ENCODE assay signal across 9 mouse cellular contexts in genomic region chr17:88553001-88553449, GRCm38 (mm10). TPM values are rescaled to one million over a fixed set of nuclear protein-coding genes. Genes with fewer than 3 reads are reported as not detected.
DNase-seq lines count a peak whose midpoint lies in the region; ATAC-seq lines count a peak whose summit lies in the region.
"Had no signal": no experiment of that assay in that cellular context is flagged by ENCODE, and none has a peak within 500 bp of the region (broad histone marks: within the 10 kb centered on the region; RNA-seq: fewer than 3 reads in every experiment).

No protein-coding gene starts in this region.

- H3K4me3 ChIP-seq in neural tube, embryonic 15.5 days (replicated peaks) = no peak overlapping the region
- no peak overlapping the region for H3K4me3 ChIP-seq in limb, embryonic 11.5 days (ENCODE audit: low read depth, low read length)

- H3K4me2 ChIP-seq in neural tube, embryonic 15.5 days = no peak overlapping the region
- H3K4me2 ChIP-seq in limb, embryonic 11.5 days (ENCODE audit: low read depth, severe bottlenecking) = no peak overlapping the region

- WGBS in neural tube, embryonic 15.5 days = 55% methylated on average over 8 of the region's 8 CpGs
- 36% methylated on average over 8 of the region's 8 CpGs for WGBS in limb, embryonic 11.5 days

- H3K36me3 ChIP-seq in neural tube, embryonic 15.5 days = peaks cover 46% of the 10 kb centered on the region
- peaks cover 4% of the 10 kb centered on the region; the same call in 1 of the 2 replicates for H3K36me3 ChIP-seq in limb, embryonic 11.5 days (ENCODE audit: control insufficient read depth, insufficient read depth, low read length)

- no peak overlapping the region for H3K9ac ChIP-seq in neural tube, embryonic 15.5 days (replicated peaks)
- H3K9ac ChIP-seq in limb, embryonic 11.5 days (ENCODE audit: low read length) = no peak overlapping the region
- H3K9ac ChIP-seq: liver, embryonic 14.5 days had no signal

- intact Hi-C loops in heart, postnatal 10 days (cut with DNase I) = loop anchor here (2.0 kb wide), 1 partner anchor 20 kb away; no protein-coding TSS in a partner anchor

- H3K4me1 ChIP-seq in neural tube, embryonic 15.5 days = peaks cover 20% of the 10 kb centered on the region
- H3K4me1 ChIP-seq in limb, embryonic 11.5 days (ENCODE audit: control insufficient read depth, insufficient read depth, low read length) = peaks cover 11% of the 10 kb centered on the region

- no peak overlapping the region for H3K27ac ChIP-seq in neural tube, embryonic 15.5 days (replicated peaks)
- peak overlapping the region; percentile 56; the same call in 1 of the 2 replicates for H3K27ac ChIP-seq in limb, embryonic 11.5 days (replicated peaks; ENCODE audit: low read depth, low read length)
- H3K27ac ChIP-seq: liver, embryonic 14.5 days had no signal

- H3K9me3 ChIP-seq in neural tube, embryonic 15.5 days (replicated peaks) = no peaks in the 10 kb centered on the region
- H3K9me3 ChIP-seq in limb, embryonic 11.5 days (ENCODE audit: control insufficient read depth, low read length) = no peaks in the 10 kb centered on the region

- DNase-seq in heart, postnatal 10 days = peak; percentile 42 to 52
- no peak for DNase-seq in heart, postnatal 4 days
- peak; percentile 21 for DNase-seq in neural tube, embryonic 10.5 days (ENCODE audit: extremely low spot score, low spot score)
- peak; percentile 43 for DNase-seq in limb, embryonic 11.5 days (ENCODE audit: low spot score)
- peak; percentile 67 for DNase-seq in thymus, postnatal 25 days
- DNase-seq in cerebellum, postnatal 25 days = no peak

- ATAC-seq in neural tube, embryonic 15.5 days (ENCODE audit: low FRiP score) = no peak; the same call in 1 of the 2 replicates
- ATAC-seq in limb, embryonic 11.5 days (ENCODE audit: insufficient number of reproducible peaks, low FRiP score, low TSS enrichment, low read depth) = peak; percentile 69
- ATAC-seq in erythroid progenitor cell, adult 5-6 weeks (replicated peaks; ENCODE audit: low FRiP score, poor library complexity, severe bottlenecking) = no peak

- no peaks in the 10 kb centered on the region for H3K27me3 ChIP-seq in neural tube, embryonic 15.5 days (replicated peaks)
- H3K27me3 ChIP-seq in limb, embryonic 11.5 days (ENCODE audit: control insufficient read depth, insufficient read depth, low read length) = no peaks in the 10 kb centered on the region

RNA-seq across cellular contexts. Expression of gene Ppp1r21, which starts 23.1 kb away (rescaled TPM):
- 10 to 100 TPM; 15.0 to 15.7 TPM for total RNA-seq in heart, postnatal 10 days (2021)
- total RNA-seq in heart, postnatal 4 days (2021) = 10 to 100 TPM; 11.5 to 16.7 TPM
- polyA plus RNA-seq in neural tube, embryonic 15.5 days (2015; fragmentation: Nextera tagmentation; extraction: Ambion mirVana) = 40.0 and 43.4 TPM in 2 replicates
- 22.6 and 24.1 TPM in 2 replicates for polyA plus RNA-seq in limb, embryonic 11.5 days (2014; fragmentation: Nextera tagmentation; extraction: Ambion mirVana)
- 16.3 and 20.5 TPM in 2 replicates for total RNA-seq in erythroid progenitor cell, adult 5-6 weeks (2015; ENCODE audit: low replicate concordance)
- total RNA-seq in erythroid progenitor cell, adult 5-6 weeks (2017; ENCODE audit: low replicate concordance) = 7.6 and 8.1 TPM in 2 replicates

RNA-seq across cellular contexts. Expression of gene Ston1, which starts 44.5 kb away (rescaled TPM):
- total RNA-seq in heart, postnatal 10 days (2021) = 10 to 100 TPM; 25.9 to 30.9 TPM
- 10 to 100 TPM; 25.3 to 28.7 TPM for total RNA-seq in heart, postnatal 4 days (2021)
- polyA plus RNA-seq in neural tube, embryonic 15.5 days (2015; fragmentation: Nextera tagmentation; extraction: Ambion mirVana) = 1.0 and 2.6 TPM in 2 replicates
- polyA plus RNA-seq in limb, embryonic 11.5 days (2014; fragmentation: Nextera tagmentation; extraction: Ambion mirVana) = 5.2 and 6.9 TPM in 2 replicates
- total RNA-seq in erythroid progenitor cell, adult 5-6 weeks (2015; ENCODE audit: low replicate concordance) = 1.4 TPM in 1 of 2 replicates, not detected in the other
- not detected in 2 replicates for total RNA-seq in erythroid progenitor cell, adult 5-6 weeks (2017; ENCODE audit: low replicate concordance)

Comparison
In these comparisons a context has a peak if more than half of its experiments do, and no peak if none do; other contexts are left out.
1. DNase-seq: peak in heart, postnatal 10 days (2 of 2), neural tube, embryonic 10.5 days (single experiment), limb, embryonic 11.5 days (single experiment) and thymus, postnatal 25 days (single experiment); none in heart, postnatal 4 days (single experiment) and cerebellum, postnatal 25 days (0 of 2).
2. RNA of gene Ston1, which starts 44.5 kb away (total RNA-seq): 25.9 to 30.9 TPM in heart, postnatal 10 days and 25.3 to 28.7 TPM in heart, postnatal 4 days; 1.4 TPM in erythroid progenitor cell, adult 5-6 weeks; every median in the first group is over 10 times any median in the second.